25 mouse cellular contexts compared by ENCODE assay signal in the genomic region with DNA sequence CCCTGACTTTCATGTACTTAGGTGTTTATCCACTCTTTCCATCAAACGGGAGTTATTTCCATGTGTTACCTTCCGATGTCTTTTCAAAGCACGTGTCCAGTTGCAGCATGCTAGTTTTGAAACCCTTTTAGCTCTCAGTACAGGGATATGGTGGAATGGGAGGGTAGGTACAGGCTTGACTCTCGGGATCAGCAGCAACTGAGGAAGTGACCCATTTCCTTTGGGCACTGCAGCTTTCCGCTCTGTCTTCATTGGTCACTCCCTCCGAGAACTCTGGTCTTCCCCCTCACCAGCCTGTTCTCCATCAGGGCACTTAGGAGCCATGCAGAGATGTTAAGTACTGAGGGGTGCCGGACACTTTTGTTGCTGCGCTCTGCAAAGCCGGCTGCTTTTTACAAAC.
DNase-seq lines count a peak whose midpoint lies in the region; ATAC-seq and TF ChIP-seq lines count a peak whose summit lies in the region.
"Had no signal": no experiment of that assay in that cellular context is flagged by ENCODE, and none has a peak within 500 bp of the region (broad histone marks: within the 10 kb centered on the region; RNA-seq: fewer than 3 reads in every experiment).

No protein-coding gene starts in this region.

- H3K9ac ChIP-seq in kidney, embryonic 15.5 days: no peak overlapping the region
- no peak overlapping the region for H3K9ac ChIP-seq in lung, postnatal 0 days (replicated peaks; ENCODE audit: low read depth)
- H3K9ac ChIP-seq: embryonic facial prominence, embryonic 15.5 days; forebrain, embryonic 12.5 days; forebrain, postnatal 0 days; heart, embryonic 12.5 days; hindbrain, embryonic 13.5 days; liver, embryonic 12.5 days; liver, postnatal 0 days; midbrain, embryonic 15.5 days had no signal

- no peak overlapping the region for H3K27ac ChIP-seq in kidney, embryonic 15.5 days
- no peak overlapping the region for H3K27ac ChIP-seq in lung, postnatal 0 days (ENCODE audit: low read length)
- H3K27ac ChIP-seq: embryonic facial prominence, embryonic 15.5 days; forebrain, embryonic 12.5 days; hindbrain, embryonic 13.5 days; liver, embryonic 12.5 days; midbrain, embryonic 10.5 days; midbrain, embryonic 15.5 days had no signal

- H3K4me3 ChIP-seq in kidney, embryonic 15.5 days (replicated peaks): no peak overlapping the region
- H3K4me3 ChIP-seq in lung, postnatal 0 days (ENCODE audit: low read depth, low read length): no peak overlapping the region
- H3K4me3 ChIP-seq: embryonic facial prominence, embryonic 15.5 days; forebrain, embryonic 12.5 days; heart, embryonic 12.5 days; hindbrain, embryonic 13.5 days; liver, embryonic 12.5 days; midbrain, embryonic 10.5 days; midbrain, embryonic 15.5 days had no signal

- no peaks in the 10 kb centered on the region for H3K9me3 ChIP-seq in kidney, embryonic 15.5 days (replicated peaks)
- H3K9me3 ChIP-seq in lung, postnatal 0 days (ENCODE audit: low read length): no peaks in the 10 kb centered on the region
- H3K9me3 ChIP-seq: embryonic facial prominence, embryonic 15.5 days; forebrain, embryonic 12.5 days; heart, embryonic 12.5 days; hindbrain, embryonic 13.5 days; liver, embryonic 12.5 days; midbrain, embryonic 10.5 days; midbrain, embryonic 15.5 days had no signal

- 58% methylated on average over 9 of the region's 9 CpGs for WGBS in kidney, embryonic 15.5 days
- WGBS in lung, postnatal 0 days: 57% methylated on average over 9 of the region's 9 CpGs

- peaks cover 10% of the 10 kb centered on the region; the same call in 1 of the 2 replicates for H3K4me1 ChIP-seq in kidney, embryonic 15.5 days
- H3K4me1 ChIP-seq in lung, postnatal 0 days (ENCODE audit: insufficient read depth, low read depth, low read length): no peaks in the 10 kb centered on the region
- H3K4me1 ChIP-seq: embryonic facial prominence, embryonic 15.5 days; liver, embryonic 12.5 days; midbrain, embryonic 10.5 days had no signal

- peak; percentile 7; the same call in 1 of the 2 replicates for ATAC-seq in kidney, embryonic 15.5 days (replicated peaks; ENCODE audit: low FRiP score)
- ATAC-seq in lung, postnatal 0 days: peak; percentile 26; the same call in 1 of the 2 replicates
- ATAC-seq in granulocyte monocyte progenitor cell, adult 5-6 weeks (replicated peaks; ENCODE audit: poor library complexity, severe bottlenecking): peak; percentile 17; the same call in 1 of the 2 replicates
- ATAC-seq in megakaryocyte progenitor cell, adult 5-6 weeks (replicated peaks; ENCODE audit: poor library complexity): 0 out of 2 replicates have a peak, but pooled peaks have one; percentile 17
- ATAC-seq: activated CD4-positive, CD25-positive, alpha-beta regulatory T cell, adult 4 months; forebrain, postnatal 0 days; intestine, postnatal 0 days; liver, embryonic 12.5 days; liver, postnatal 0 days; midbrain, embryonic 15.5 days had no signal

- no peaks in the 10 kb centered on the region for H3K36me3 ChIP-seq in kidney, embryonic 15.5 days
- no peaks in the 10 kb centered on the region for H3K36me3 ChIP-seq in lung, postnatal 0 days (ENCODE audit: insufficient read depth, low read length)
- H3K36me3 ChIP-seq: embryonic facial prominence, embryonic 15.5 days; forebrain, embryonic 12.5 days; heart, embryonic 12.5 days; hindbrain, embryonic 13.5 days; liver, embryonic 12.5 days; midbrain, embryonic 10.5 days; midbrain, embryonic 15.5 days had no signal

- TF ChIP-seq EP300 in lung, postnatal 0 days (IDR thresholded peaks at IDR 0.05): no peak

- no peak overlapping the region for H3K4me2 ChIP-seq in kidney, embryonic 15.5 days
- no peak overlapping the region for H3K4me2 ChIP-seq in lung, postnatal 0 days (replicated peaks; ENCODE audit: low read depth, low read length)
- H3K4me2 ChIP-seq: embryonic facial prominence, embryonic 15.5 days; forebrain, embryonic 12.5 days; heart, embryonic 12.5 days; hindbrain, embryonic 13.5 days; liver, embryonic 12.5 days; midbrain, embryonic 15.5 days had no signal

- no peaks in the 10 kb centered on the region for H3K27me3 ChIP-seq in kidney, embryonic 15.5 days
- H3K27me3 ChIP-seq in lung, postnatal 0 days (replicated peaks; ENCODE audit: insufficient read depth, low read length): no peaks in the 10 kb centered on the region
- H3K27me3 ChIP-seq: CH12.LX; embryonic facial prominence, embryonic 15.5 days; forebrain, embryonic 12.5 days; heart, embryonic 12.5 days; hindbrain, embryonic 13.5 days; liver, embryonic 12.5 days; midbrain, embryonic 15.5 days had no signal

- TF ChIP-seq CTCF in lung, postnatal 0 days (IDR thresholded peaks at IDR 0.05): no peak

- DNase-seq in kidney, postnatal 14 days: no peak
- DNase-seq in lung, postnatal 0 days (ENCODE audit: low spot score): peak; percentile 17
- DNase-seq in lung, postnatal 14 days: no peak
- DNase-seq: adrenal gland, adult 2 months; adrenal gland, postnatal 36 days; cerebellum, adult 18-20 months; cerebellum, postnatal 10 days; forebrain, postnatal 0 days; heart, postnatal 4 days; kidney, postnatal 10 days; layer of hippocampus, adult 9-11 months; liver, postnatal 0 days had no signal
